Mouse (Mus musculus): ENCODE data around the gene Tagln3.

DNA sequence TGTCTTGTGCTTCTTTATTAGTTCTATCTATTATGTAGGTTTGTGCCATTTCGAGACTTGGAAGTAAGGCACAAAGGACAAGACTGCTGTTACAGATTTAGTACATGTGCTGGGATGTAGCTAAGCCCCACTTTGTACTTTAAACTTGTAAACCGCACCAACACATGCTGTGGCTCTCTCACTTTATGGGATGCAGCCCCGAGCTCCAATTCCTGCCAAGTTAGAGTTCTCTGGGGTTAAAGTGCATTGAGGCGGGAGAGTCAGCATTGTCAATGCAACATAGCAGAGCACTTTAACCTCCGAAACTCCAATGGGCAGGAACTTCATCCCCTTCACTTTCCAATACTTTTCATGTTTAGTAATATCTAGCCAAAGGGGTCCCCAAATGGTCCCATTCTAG, 4.8 kb upstream of the Tagln3 start:
- TF ChIP-seq CTCF (IDR thresholded peaks at IDR 0.05; ENCODE audit: low read depth) (no peak), EP300 (optimal IDR thresholded peaks at IDR 0.05) (no peak)
